Mouse (Mus musculus) 416B (cell line): Measurements from ENCODE around the gene Gpr62.
A peak's percentile ranks its signal among the peaks of the same experiment; 100 is the strongest.
"Not testable (repeated sequence)": the region's sequence is repeated elsewhere in the genome, so short reads cannot be mapped to it uniquely, and the experiment has no call there.

ENCODE experiments used
- DNase-seq: peaks from one replicate; pipeline ENCODE4 v3.0.0; 2011; ENCODE audit warnings: low read depth

Gene Gpr62

GRCm38 (mm10) chr9:106465571-106466200, at the start of gene Gpr62:
TSS of gene Gpr62 (minus strand) at chr9:106465938.
- no peak for DNase-seq

- no peak for DNase-seq
Measured at GRCm38 (mm10) chr9:106514273-106514672, 48.5 kb upstream of the Gpr62 start, which contains the start of gene Iqcf5. TSS of gene Iqcf5 (plus strand) at chr9:106514573.

DNA sequence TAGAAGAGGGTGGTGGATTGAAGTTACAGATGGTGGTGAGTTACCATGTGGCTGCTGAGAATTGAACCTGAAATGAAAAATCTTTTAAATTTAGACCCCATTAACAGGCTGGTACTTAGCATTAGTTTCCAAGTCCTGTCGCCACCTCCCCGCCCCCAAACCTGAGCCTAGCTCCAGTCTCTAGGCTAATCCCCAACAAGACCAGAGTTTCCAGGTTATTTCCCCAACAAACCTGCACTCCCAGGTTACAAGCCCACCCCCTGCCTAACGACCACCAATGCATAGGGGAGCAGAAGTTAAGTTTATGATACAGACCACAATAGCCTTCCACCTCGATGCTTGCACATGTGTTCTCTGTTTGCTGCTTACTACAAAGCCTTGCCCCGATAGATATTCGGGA, 47.8 kb upstream of the Gpr62 start:
- no peak for DNase-seq

DNA sequence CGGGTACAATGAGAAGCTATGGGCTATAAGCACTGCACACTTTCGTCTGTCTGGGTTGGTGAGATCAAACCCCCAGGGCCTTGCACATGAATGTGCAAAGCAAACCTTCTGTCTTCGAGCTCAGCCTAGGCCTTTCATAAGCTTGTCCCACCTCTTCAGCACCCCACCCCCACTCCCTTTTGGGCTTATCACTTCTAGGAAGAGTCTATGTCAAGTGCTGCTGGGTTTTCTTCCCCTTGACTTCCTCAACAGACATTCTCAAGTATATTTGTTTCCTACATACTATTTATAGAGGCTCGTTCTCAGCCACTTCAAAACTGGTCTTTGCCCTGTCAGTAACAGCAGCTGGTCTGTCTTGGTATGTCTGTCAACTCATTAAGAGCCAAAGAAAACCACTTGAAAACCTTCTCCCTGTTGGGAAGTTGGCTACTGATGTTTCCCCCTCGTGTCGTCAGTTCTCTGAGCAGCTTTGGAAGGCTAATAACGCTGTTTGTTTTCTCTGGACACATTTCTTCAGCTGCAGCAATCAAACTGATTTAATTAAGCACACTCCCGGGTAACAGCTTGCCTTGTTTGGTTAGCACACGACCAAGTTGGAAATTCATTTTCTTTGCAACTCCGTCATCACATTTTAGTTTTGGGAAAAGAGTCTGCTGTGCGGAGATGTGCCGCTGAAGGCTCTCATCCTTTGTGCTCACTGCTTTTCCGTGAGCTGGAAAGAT, 47.2 kb upstream of the Gpr62 start:
- DNase-seq = no peak

DNA sequence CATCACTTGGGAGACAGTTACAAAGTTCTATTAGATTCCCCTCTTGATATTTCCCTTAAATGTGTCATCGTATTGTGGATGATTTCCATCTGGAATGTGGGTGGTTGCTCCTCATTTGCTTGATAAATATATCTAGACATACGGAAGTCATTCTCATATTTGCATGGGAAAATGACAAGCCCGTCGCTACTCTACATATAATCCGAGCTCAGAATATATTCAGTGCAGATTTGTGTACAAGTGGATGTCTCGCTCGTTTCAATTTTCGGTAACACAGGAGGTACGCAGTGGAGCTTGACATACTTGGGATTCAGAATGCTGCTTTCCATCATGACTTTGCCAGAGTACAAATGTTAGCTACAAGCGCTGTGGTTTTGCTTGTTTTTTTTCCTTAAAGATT, 43.6 kb upstream of the Gpr62 start:
- no peak for DNase-seq

DNA sequence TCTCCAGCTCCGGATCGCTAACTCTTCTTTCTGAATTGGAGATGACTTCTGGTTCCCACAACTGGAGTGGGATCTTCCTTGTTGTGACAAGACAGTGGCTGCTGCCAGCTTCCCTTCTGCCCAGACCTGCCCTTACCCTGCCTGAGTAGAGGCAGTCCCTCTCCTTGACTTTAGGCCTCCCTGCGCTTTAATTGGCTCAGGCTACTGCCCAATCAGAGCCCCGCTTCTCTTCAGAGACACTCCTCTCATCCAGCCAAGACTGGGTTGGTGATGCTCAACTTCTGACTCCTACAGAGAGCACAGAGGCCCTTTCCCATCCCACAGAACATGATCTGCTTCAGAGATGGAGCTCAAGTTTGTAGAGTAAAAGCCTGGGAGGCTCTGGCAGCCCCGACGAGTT, 38.5 kb upstream of the Gpr62 start:
- no peak for DNase-seq

DNA sequence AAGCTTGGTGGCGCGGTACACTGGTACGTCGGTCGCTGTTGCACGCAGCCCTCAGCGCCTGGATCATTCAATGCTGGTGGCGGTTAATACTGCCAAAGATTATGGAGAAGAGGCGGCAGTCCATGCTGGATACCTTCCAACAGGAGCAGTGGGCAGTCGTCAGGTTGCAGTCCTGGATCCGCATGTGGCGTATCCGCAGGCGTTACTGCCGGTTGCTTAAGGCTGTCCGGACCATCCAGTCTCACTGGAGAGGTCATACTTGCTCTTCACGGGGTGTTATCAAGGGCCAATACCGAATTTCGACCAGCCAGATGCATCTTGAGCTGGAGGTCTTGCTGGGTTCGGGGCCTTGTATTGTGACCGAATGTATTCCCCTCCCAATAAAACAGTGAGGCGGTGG, 36.1 kb upstream of the Gpr62 start:
- no peak for DNase-seq

GRCm38 (mm10) chr9:106499667-106500066, 33.9 kb upstream of the Gpr62 start, which contains the start of gene Iqcf1:
TSS of gene Iqcf1 (plus strand) at chr9:106499967.
- DNase-seq = peak; percentile 8

GRCm38 (mm10) chr9:106487602-106488001, 21.9 kb upstream of the Gpr62 start:
- DNase-seq = not testable (repeated sequence)

DNA sequence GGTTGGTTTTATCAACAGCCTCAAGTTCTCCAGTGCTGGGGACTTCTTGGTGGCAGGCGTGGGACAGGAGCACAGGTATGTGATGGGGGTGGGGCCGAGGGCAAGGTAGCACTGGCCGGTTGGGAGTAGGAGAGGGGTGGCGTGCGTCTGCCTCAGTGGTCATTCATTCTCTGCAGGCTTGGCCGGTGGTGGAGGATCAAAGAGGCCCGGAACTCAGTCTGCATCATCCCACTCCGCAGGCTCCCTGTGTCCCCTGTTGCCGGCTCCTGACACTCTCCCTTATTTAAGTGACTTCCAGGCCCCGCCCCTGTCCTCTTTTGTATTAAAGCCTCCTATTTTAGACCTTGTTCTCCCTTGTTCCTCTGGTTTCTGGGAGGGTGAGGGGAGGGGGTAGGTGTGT, 19.3 kb upstream of the Gpr62 start:
- DNase-seq = no peak

DNA sequence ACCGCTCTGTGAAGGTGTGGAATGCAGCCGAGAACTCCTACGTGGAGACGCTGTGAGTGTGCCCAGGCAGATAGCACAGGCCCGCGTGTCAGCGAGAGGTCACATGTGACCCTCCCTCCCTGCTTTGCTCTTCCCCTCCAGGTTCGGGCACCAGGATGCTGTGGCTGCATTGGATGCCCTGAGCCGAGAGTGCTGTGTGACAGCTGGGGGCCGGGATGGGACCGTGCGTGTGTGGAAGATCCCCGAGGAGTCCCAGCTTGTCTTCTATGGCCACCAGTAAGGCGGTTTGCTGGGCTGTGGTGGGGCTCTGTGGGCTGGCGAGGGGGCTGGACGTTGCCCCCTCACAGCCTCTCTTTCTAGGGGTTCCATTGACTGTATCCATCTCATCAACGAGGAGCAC, 17.9 kb upstream of the Gpr62 start:
- DNase-seq = no peak

DNA sequence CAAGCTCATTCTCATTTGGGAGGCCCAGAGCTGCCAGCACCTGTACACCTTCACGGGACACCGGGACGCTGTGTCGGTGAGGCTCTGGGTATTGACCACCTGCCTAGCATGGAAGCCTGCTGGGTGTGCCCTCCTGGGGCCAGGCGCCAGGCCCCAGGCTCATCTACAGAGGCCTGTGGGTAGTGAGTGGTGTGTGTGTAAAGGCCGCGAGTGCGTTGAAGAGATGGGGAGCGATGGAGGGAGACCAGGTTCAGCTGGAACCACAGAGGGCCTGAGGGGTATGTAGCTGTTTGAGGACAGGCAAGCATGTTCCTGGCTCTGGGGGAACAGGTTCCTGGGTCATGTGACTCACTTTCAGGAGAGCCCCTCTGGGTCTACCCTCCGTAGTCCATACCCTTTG, 17.4 kb upstream of the Gpr62 start:
- DNase-seq = no peak

DNA sequence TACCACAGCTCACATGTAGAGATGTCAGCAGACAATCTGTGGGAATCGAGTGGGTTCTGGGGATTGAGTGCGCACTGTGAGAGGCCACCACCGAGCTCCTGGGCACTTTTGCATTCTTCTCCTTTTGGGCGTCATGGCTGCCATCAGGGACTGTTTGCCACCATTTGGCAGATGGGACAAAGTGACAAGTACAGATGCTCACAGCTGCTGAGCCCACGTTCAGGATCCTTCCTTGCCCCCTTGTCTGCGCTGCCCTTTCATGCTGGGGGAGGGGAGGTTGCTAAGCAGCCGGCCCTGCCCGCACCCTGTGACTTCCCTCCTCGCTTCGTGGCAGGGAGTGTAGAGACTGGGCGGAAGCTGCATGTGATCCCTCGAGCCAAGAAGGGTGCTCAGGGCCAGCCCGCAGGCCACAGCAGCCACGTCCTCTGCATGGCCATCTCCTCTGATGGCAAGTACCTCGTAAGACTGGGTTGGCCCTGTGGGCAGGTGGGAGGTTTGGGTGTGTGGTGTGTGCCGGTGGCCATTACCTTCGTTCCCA, 16.9 kb upstream of the Gpr62 start:
- DNase-seq = no peak

DNA sequence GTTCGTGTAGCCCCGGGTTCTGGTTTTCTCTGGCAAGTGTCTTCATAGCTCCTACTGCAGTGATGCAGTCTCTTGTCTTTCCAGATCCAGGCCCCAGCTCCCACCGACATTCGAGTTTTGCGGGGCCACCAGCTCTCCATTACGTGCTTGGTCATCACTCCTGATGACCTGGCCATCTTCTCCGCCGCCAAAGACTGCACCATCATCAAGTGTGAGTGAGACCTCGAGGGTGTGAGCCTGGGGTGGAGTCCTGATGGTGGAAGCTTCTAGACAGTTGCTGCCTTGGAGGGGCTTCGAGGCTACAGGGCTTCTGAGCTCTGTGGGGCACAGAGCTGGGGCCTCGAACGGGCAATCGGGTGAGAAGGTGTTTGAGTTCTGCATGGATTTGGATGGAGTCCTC, 15.9 kb upstream of the Gpr62 start:
- DNase-seq = no peak

DNA sequence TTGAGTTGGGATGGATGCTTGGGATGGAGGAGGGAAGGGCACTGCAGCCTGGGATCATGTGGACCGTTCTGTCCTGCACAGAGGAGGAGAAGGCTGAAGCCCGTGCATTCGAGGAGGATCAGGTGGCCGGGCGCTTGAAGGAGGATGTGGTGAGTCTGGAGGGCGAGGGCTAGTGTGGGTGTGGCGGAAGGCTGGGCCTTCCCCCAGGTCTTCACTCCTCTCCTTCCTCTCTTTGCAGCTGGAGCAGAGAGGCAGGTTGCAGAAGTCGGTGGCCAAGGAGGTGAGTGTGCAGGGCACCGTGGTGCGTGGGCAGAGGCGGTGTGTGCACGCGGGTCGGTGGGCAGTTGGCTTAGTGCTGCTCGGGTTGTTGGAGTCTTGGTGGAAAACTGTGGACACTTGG, 15.3 kb upstream of the Gpr62 start:
- peak; percentile 50 for DNase-seq

- DNase-seq = no peak
Measured at GRCm38 (mm10) chr9:106480541-106480940, 14.8 kb upstream of the Gpr62 start.

DNA sequence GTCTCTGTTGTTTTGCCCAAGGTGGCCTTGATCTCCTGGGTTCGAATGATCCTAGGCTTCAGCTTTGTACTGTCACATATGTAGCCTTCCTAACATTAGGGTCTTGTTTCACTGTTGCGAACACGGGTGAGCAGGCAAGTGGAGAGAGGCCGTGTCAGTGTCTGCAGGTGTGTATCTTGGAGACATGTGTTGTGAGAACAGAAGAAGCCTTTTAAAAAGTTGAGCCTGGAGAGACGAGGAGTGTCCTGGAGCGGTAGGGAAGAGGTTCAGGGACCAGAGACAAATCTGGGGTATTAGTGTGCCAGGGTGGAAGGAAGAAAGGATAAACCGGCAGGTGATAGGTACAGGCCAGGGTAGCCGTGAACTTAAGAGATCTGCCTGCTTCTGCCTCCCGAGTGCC, 12.4 kb upstream of the Gpr62 start:
- no peak for DNase-seq

DNA sequence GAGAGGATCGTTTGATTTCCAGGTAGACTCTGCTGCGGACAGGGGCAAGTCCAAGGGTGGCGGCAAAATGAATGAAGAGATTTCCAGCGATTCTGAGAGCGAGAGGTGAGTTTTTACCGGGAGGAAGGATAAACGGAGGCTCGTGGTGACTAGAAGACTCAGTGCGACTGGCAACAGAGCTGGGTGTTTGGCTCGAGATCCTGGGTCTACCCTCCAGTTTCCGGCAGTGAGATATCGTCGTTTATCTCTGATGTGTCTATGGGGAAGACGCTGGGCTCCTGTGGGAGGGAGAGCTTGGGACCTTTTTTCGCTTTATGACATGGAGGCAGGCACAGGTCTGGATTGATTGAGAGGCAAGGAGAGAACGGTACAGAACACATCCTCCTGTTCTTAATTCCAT, 11.9 kb upstream of the Gpr62 start:
- DNase-seq = peak; percentile 18

- DNase-seq = peak; percentile 100
Measured at GRCm38 (mm10) chr9:106476924-106477484, 11.3 kb upstream of the Gpr62 start, which contains the start of gene Parp3. TSS of gene Parp3 (minus strand) at chr9:106476949.

DNA sequence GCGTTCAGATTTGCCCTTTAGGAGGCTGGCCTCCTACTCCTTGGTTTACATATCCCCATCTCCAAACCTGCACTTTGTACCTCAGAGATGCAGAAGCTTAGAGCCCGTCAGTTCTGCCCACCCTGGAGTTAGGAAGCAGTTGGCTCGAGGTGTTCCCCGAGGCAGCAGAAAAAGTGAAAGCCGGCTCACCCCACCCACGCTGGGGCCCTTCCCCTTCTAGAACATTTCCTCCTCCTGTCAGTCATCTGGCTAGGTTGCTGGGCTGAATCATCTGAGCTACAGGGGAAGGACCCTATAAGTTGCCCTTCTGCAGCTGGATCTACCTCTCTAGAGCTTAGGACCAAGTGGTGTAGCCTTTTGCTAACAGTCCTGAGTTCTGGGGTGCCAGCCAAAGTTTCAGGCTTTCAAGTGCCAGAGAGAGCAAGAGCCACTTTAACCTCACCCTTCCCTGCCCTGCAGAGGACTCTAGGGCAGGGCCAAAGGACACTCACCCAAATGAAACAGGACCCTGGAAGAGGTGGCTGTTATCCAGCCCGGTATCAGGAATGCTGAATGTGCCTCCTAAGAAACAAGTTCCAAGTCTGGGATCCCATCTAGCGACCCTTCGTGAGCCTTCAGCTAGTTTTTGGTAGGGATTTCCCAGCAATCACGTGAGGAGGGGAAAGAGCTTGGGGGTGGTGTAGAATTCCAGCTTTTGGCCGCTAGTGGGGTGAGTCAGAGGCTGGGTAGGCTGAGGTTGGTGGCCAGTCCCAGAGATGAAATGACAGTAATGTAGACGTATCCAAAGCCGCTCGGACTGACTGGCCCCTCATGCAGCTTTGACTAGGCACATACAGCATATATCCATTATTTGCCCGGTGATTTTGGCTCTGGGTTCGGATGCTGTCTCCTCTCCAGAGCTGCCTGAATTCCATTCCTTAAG, 10.5 kb upstream of the Gpr62 start:
- peak; percentile 83 for DNase-seq

DNA sequence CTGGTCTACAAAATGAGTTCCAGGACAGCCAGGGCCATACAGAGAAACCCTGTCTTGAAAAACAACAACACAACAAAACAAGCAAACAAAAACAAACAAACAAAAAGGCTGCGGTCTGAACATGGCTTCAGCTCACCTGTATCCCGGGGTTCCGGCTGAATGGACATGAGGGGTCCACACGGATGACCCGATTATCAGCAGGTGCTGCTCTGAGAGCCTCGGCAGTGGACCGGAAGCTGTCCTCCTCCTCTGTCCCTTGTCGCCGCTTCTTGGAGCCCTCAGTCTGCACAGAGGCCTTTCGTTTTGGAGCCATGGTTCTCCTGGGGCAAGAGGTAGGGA, 9.9 kb upstream of the Gpr62 start, which contains the start of gene Rrp9:
Rrp9 (plus strand) TSS at position 301 of the 339 bp plus-strand sequence.
- no peak for DNase-seq

GRCm38 (mm10) chr9:106475046-106475445, 9.3 kb upstream of the Gpr62 start:
- DNase-seq = peak; percentile 50
